Mouse (Mus musculus) MEL (cell line): ENCODE results near the gene Khnyn.
A peak's percentile ranks its signal among the peaks of the same experiment; 100 is the strongest.

Experiments
- CTCF ChIP-seq, 3 experiments: IDR thresholded peaks in 2 of 3; conservative IDR thresholded peaks in 1 of 3; 2 replicates each; pipeline ENCODE4 v1.5.1; 2011 to 2012; ENCODE audit warnings: low read length in 3 of 3, low read depth in 2 of 3, mild to moderate bottlenecking in 2 of 3, improper control_type of control experiment in 1 of 3, inconsistent platforms in 1 of 3, mixed read lengths in 1 of 3, moderate library complexity in 1 of 3; ENCODE audit not compliant: control insufficient read depth in 1 of 3, insufficient read depth in 1 of 3, poor library complexity in 1 of 3, severe bottlenecking in 1 of 3
- HCFC1 ChIP-seq: IDR thresholded peaks from 2 replicates; pipeline ENCODE4 v1.6.1; 2012; ENCODE audit warnings: low read depth, mild to moderate bottlenecking, inconsistent platforms, low read length, improper control_type of control experiment, moderate library complexity
- KAT2A ChIP-seq: conservative IDR thresholded peaks from 2 replicates; pipeline ENCODE4 v1.6.1; 2012; ENCODE audit warnings: low read depth, low read length, improper control_type of control experiment, inconsistent platforms
- MAX ChIP-seq: IDR thresholded peaks from 2 replicates; pipeline ENCODE4 v1.6.1; 2011; ENCODE audit warnings: low read length, improper control_type of control experiment
- MEF2A ChIP-seq: IDR thresholded peaks from 2 replicates; pipeline ENCODE4 v1.6.1; 2014; ENCODE audit warnings: low read depth, mild to moderate bottlenecking, inconsistent platforms, low read length, improper control_type of control experiment; ENCODE audit not compliant: poor library complexity, insufficient replicate concordance, severe bottlenecking; ENCODE audit errors: extremely low read depth
- POLR2A ChIP-seq, 2 experiments: IDR thresholded peaks; 2 replicates each; pipeline ENCODE4 v1.6.1; 2011 to 2012; ENCODE audit warnings: low read length in 2 of 2, mild to moderate bottlenecking in 2 of 2, control low read depth in 1 of 2, improper control_type of control experiment in 1 of 2, low read depth in 1 of 2, moderate library complexity in 1 of 2; ENCODE audit not compliant: control insufficient read depth in 1 of 2, insufficient read depth in 1 of 2, poor library complexity in 1 of 2
- RAD21 ChIP-seq: IDR thresholded peaks from 2 replicates; pipeline ENCODE4 v1.6.1; 2011; ENCODE audit warnings: mild to moderate bottlenecking, low read depth, low read length, improper control_type of control experiment
- RCOR1 ChIP-seq: IDR thresholded peaks from 2 replicates; pipeline ENCODE4 v1.6.1; 2012; ENCODE audit warnings: low read depth, mild to moderate bottlenecking, inconsistent platforms, low read length, improper control_type of control experiment
- SIN3A ChIP-seq: IDR thresholded peaks from 2 replicates; pipeline ENCODE4 v1.6.1; 2012; ENCODE audit warnings: low read length, improper control_type of control experiment, inconsistent platforms
- ZC3H11A ChIP-seq: IDR thresholded peaks from 2 replicates; pipeline ENCODE4 v1.6.1; 2012; ENCODE audit warnings: low read depth, mild to moderate bottlenecking, inconsistent platforms, low read length, improper control_type of control experiment

- TF ChIP-seq KAT2A (no peak), POLR2A (IDR thresholded peaks at IDR 0.05; ENCODE audit: control insufficient read depth in 1 of 2, insufficient read depth in 1 of 2, low read depth in 1 of 2, low read length in 2 of 2, poor library complexity in 1 of 2) (no peak), CTCF (IDR thresholded peaks at IDR 0.05 in 2 of 3, conservative IDR thresholded peaks at IDR 0.05 in 1 of 3; ENCODE audit: control insufficient read depth in 1 of 3, insufficient read depth in 1 of 3, low read depth in 2 of 3, low read length in 3 of 3, poor library complexity in 1 of 3, severe bottlenecking in 1 of 3) (peak; percentile 75 to 97 (median 84)), MAX (no peak), RCOR1 (no peak), RAD21 (no peak), SIN3A (no peak), MEF2A (no peak), ZC3H11A (peak; percentile 14; the same call in 1 of the 2 replicates), HCFC1 (no peak)
Observed at GRCm38 (mm10) chr14:55866962-55867361, 17.8 kb upstream of the Khnyn start.
